Mouse (Mus musculus) hindbrain, embryonic 14.5 days (tissue): ENCODE results near the gene Iqsec3. TPM values are rescaled to one million over a fixed set of nuclear protein-coding genes. Genes with fewer than 3 reads are reported as not detected.
A peak's percentile ranks its signal among the peaks of the same experiment; 100 is the strongest.

Experiments
- ATAC-seq: fragments of 200-750 bp; cut with Nextera tagmentation; 2 replicates; pipeline ENCODE4 v1.8.0; 2017; ENCODE audit warnings: moderate number of reproducible peaks, mild to moderate bottlenecking, moderate TSS enrichment, moderate library complexity; ENCODE audit not compliant: low FRiP score
- DNase-seq: peaks from one replicate; pipeline ENCODE4 v3.0.0-alpha.2; 2015; ENCODE audit warnings: low spot score
- H3K27ac ChIP-seq: fragments of 300-500 bp; sonication (generic); 2 replicates; pipeline ENCODE4 v1.5.1; 2014; ENCODE audit warnings: mild to moderate bottlenecking, moderate library complexity
- H3K27me3 ChIP-seq: fragments of 300-500 bp; sonication (generic); 2 replicates; pipeline ENCODE4 v1.6.1; 2014; ENCODE audit warnings: mild to moderate bottlenecking, low read length, mixed read lengths; ENCODE audit not compliant: control insufficient read depth, insufficient read depth
- H3K36me3 ChIP-seq: fragments of 300-500 bp; sonication (generic); replicated peaks from 2 replicates; pipeline ENCODE4 v1.6.1; 2014; ENCODE audit not compliant: control insufficient read depth, insufficient read depth
- H3K4me1 ChIP-seq: fragments of 300-500 bp; sonication (generic); replicated peaks from 2 replicates; pipeline ENCODE4 v1.6.1; 2014; ENCODE audit warnings: antibody characterized with exemption, low read length, mixed read lengths; ENCODE audit not compliant: control insufficient read depth, insufficient read depth
- H3K4me2 ChIP-seq: fragments of 300-500 bp; sonication (generic); replicated peaks from 2 replicates; pipeline ENCODE4 v1.6.1; 2014; ENCODE audit warnings: mild to moderate bottlenecking, moderate library complexity
- H3K4me3 ChIP-seq: fragments of 300-500 bp; sonication (generic); replicated peaks from 2 replicates; pipeline ENCODE4 v1.5.1; 2014; ENCODE audit warnings: mild to moderate bottlenecking, low read length
- H3K9ac ChIP-seq: fragments of 300-500 bp; sonication (generic); 2 replicates; pipeline ENCODE4 v1.6.1; 2014
- H3K9me3 ChIP-seq: fragments of 300-500 bp; sonication (generic); 2 replicates; pipeline ENCODE4 v1.6.1; 2016; ENCODE audit warnings: low read length; ENCODE audit not compliant: control insufficient read depth
- WGBS: fragments of 180-500 bp; shearing (Covaris S2); extraction: QIAGEN DNeasy Blood & Tissue Kit; methylation state at CpG from one replicate; pipeline ENCODE4 v1.1.7; 2014; 5-methylcytosine and 5-hydroxymethylcytosine counted together
- polyA plus RNA-seq: library from polyadenylated mRNA; unstranded; fragments of >200 nt; fragmentation: Nextera tagmentation; extraction: Ambion mirVana; gene quantifications from 2 replicates; pipeline ENCODE4 v1.2.1, GENCODE M21; 2014

Iqsec3 gene
- polyA plus RNA-seq, 1 experiment from 2014 or later, result 19.7 TPM

DNA sequence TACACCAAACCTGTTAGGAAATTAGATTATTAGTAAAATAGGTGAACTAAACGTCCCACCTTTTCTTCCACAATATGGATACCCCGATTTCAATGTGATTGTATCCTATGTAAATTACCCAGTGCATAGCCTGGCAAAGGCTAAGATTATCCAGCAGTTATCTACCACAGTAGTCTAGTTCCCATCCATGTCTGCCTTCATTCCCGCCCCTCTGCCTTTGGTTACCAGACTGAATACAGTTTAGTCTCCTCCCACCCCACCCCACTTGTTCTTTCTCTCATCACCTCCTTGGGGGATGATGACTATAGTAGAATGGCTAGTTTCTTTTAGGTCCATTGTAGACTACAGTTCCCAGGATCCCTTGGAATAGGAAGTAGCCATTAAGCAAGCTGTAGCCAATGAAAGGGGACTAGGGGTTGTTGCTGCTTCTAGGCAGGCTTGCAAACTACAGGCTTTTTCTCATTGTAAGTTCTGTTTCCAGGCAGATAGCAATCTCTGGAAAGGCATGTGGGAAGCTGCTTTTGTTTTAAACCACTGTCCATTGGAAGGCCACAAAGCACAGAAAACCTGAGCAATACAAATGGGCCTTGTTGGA, 27.7 kb upstream of the Iqsec3 start:
- Histone ChIP-seq H3K9me3 (no peaks in the 10 kb centered on the region), H3K4me1 (peaks cover 4% of the 10 kb centered on the region; the same call in 1 of the 2 replicates), H3K4me3 (no peak overlapping the region), H3K4me2 (no peak overlapping the region), H3K9ac (no peak overlapping the region), H3K27ac (peak overlapping the region; percentile 57), H3K27me3 (no peaks in the 10 kb centered on the region), H3K36me3 (no peaks in the 10 kb centered on the region)
- 70% methylated on average over 3 of the region's 3 CpGs for WGBS
- ATAC-seq (peak; percentile 88), DNase-seq (peak; percentile 61)

GRCm38 (mm10) chr6:121499856-121500255, 26.4 kb upstream of the Iqsec3 start:
- H3K9ac ChIP-seq, result no peak overlapping the region
- H3K9me3 ChIP-seq, result no peaks in the 10 kb centered on the region
- no peaks in the 10 kb centered on the region for H3K36me3 ChIP-seq
- no peak overlapping the region for H3K4me3 ChIP-seq
- H3K27ac ChIP-seq, result no peak overlapping the region
- no peak for ATAC-seq
- 73% methylated on average over 3 of the region's 3 CpGs for WGBS
- no peak for DNase-seq
- H3K4me2 ChIP-seq, result no peak overlapping the region
- no peaks in the 10 kb centered on the region for H3K27me3 ChIP-seq
- peaks cover 4% of the 10 kb centered on the region; the same call in 1 of the 2 replicates for H3K4me1 ChIP-seq

DNA sequence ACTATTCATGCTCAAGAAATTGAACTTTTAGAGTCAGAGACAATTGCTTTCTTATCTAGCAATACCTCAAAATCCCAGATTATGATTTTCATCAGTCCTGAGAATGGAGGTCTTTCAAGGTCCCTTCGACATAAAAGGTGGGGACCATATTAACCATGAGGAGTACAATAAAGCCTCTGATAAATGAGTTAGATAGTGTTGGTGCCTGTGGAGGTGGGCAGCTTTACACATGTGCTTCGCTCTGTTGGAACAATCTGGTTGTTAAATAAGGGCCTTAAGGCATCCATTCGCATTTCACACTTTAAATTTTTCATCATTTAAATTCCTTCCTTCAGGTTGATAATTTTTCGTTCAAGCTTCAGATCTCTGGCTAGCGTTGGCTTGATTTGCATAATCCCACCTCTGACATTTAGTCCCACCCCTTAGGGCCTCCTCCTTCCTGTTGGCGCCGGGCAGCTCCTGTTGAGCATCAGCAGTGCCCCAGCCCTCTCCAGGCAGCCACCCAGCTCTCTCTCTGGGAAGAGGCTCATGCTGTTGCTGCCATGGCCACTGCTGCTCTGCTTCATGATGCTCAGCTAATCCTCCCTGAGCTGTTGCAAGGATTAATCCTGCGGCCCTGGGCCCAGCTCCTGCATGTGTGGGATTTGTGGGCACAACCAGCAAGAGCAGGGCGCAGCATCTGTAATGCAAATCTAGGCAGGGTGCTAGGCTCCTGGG, 25.5 kb upstream of the Iqsec3 start:
- 18% methylated on average over 9 of the region's 9 CpGs for WGBS
- DNase-seq (no peak), ATAC-seq (peak; percentile 66; the same call in 1 of the 2 replicates)
- Histone ChIP-seq H3K27ac (0 out of 2 replicates have a peak overlapping the region, but pooled peaks have one; percentile 34), H3K9me3 (no peaks in the 10 kb centered on the region), H3K36me3 (no peaks in the 10 kb centered on the region), H3K4me3 (no peak overlapping the region), H3K9ac (no peak overlapping the region), H3K4me2 (no peak overlapping the region), H3K27me3 (no peaks in the 10 kb centered on the region), H3K4me1 (peaks cover 4% of the 10 kb centered on the region)

DNA sequence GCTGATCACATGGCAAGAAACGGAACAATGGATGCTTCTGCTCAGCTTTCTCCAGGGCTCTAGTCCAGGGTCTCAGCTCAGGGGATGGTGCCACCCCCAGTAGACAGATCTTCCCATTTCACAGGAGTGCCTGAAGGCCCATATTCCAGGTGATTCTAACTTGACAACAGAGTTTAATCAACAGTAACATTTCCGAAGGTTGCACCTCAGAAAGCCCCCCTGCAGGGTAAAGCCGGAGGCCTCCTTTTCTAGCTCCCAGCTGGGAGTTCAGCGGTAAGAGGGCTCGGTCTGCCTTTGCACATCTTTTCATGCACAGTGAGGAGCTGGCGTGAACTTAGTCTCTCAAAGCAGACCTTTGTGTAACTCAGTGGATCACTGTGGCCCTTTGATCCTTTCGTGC, 22.1 kb upstream of the Iqsec3 start:
- no peak overlapping the region for H3K27ac ChIP-seq
- H3K4me2 ChIP-seq, result no peak overlapping the region
- ATAC-seq (no peak), DNase-seq (no peak)
- 23% methylated on average over 7 of the region's 7 CpGs for WGBS
- no peak overlapping the region for H3K4me3 ChIP-seq
- peaks cover 4% of the 10 kb centered on the region for H3K4me1 ChIP-seq
- no peaks in the 10 kb centered on the region for H3K36me3 ChIP-seq
- H3K27me3 ChIP-seq, result no peaks in the 10 kb centered on the region
- no peaks in the 10 kb centered on the region for H3K9me3 ChIP-seq
- H3K9ac ChIP-seq, result no peak overlapping the region

DNA sequence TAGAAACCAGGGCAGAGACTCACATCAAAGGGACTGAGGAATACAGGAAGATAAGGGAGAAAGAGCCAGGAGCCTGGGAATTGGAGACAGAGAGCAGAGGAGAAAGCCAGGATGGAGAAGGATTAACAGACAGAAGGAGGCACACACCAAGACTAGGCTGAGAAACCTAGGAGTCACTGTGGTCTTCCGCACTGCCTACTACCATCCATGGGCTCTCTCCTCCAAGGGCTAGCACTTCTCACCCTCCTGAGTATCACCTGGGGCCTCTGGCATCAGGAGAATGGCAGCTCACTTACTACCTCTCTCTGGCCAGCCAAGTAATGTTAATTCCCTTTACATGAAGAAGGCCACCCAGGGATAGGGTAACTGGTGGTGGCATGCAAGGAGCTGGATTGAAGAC, 21.5 kb upstream of the Iqsec3 start:
- H3K9ac ChIP-seq, result no peak overlapping the region
- no peaks in the 10 kb centered on the region for H3K36me3 ChIP-seq
- H3K4me1 ChIP-seq, result peaks cover 4% of the 10 kb centered on the region
- H3K27ac ChIP-seq, result no peak overlapping the region
- no peak overlapping the region for H3K4me2 ChIP-seq
- no peak for DNase-seq
- 94% methylated on average over 1 of the region's 1 CpGs for WGBS
- no peak for ATAC-seq
- no peak overlapping the region for H3K4me3 ChIP-seq
- no peaks in the 10 kb centered on the region for H3K27me3 ChIP-seq
- H3K9me3 ChIP-seq, result no peaks in the 10 kb centered on the region

DNA sequence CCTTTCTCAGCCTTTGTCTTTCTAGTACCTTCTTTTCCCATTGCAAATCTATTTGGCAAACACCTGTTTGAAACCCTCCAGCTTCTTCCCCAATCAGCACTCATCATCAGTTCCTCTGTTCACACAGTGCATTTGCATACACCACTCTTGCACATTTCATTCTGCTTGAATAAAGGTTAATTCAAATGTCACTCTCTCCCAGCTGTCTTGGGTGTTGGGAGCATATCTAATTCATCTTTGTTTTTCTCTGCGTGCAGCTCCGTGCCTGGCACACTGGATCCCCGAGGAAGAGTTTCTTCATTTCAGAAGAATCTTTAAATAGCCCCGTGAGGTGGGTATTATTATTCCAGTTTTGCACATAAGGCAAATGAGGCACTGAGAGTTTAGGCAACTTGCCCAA, 20.8 kb upstream of the Iqsec3 start:
- Histone ChIP-seq H3K36me3 (no peaks in the 10 kb centered on the region), H3K4me1 (peaks cover 2% of the 10 kb centered on the region), H3K4me2 (no peak overlapping the region), H3K9ac (no peak overlapping the region), H3K27ac (no peak overlapping the region), H3K9me3 (no peaks in the 10 kb centered on the region), H3K27me3 (no peaks in the 10 kb centered on the region), H3K4me3 (no peak overlapping the region)
- 16% methylated on average over 4 of the region's 4 CpGs for WGBS
- ATAC-seq (no peak), DNase-seq (no peak)

- 78% methylated on average over 5 of the region's 5 CpGs for WGBS
- Histone ChIP-seq H3K27me3 (no peaks in the 10 kb centered on the region), H3K9me3 (no peaks in the 10 kb centered on the region), H3K9ac (no peak overlapping the region), H3K4me1 (no peaks in the 10 kb centered on the region; the same call in 1 of the 2 replicates), H3K27ac (no peak overlapping the region), H3K36me3 (no peaks in the 10 kb centered on the region), H3K4me3 (no peak overlapping the region), H3K4me2 (no peak overlapping the region)
- no peak for DNase-seq
- ATAC-seq, result no peak
Observed at GRCm38 (mm10) chr6:121491339-121491738, 17.9 kb upstream of the Iqsec3 start.

DNA sequence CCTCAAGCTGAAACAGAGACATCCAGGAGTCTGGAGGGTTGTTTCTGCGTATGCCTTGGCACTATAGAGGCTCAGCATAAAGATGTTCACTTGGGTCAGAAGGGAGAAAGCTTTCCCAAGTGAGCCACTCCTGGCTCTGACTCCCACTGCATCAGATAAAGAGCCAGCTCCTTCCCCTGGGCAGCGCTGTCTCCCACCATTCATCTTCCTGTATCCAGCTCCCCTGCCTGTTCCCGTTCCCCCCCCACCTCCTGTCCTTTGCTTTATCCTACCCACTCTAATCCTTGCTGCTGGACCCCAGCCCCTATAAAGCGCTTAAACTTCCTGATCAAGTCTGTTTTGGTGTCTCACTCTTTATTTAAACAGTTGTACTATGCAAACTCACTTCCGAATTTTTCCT, 1.2 kb downstream of the Iqsec3 start:
- Histone ChIP-seq H3K4me3 (peak overlapping the region; percentile 71), H3K27ac (0 out of 2 replicates have a peak overlapping the region, but pooled peaks have one; percentile 94), H3K4me2 (peak overlapping the region; percentile 65), H3K9ac (peak overlapping the region; percentile 89), H3K36me3 (no peaks in the 10 kb centered on the region), H3K27me3 (peaks cover 4% of the 10 kb centered on the region; the same call in 1 of the 2 replicates), H3K4me1 (peaks cover 45% of the 10 kb centered on the region), H3K9me3 (no peaks in the 10 kb centered on the region)
- WGBS, result 31% methylated on average over 5 of the region's 5 CpGs
- no peak for DNase-seq
- no peak for ATAC-seq

DNA sequence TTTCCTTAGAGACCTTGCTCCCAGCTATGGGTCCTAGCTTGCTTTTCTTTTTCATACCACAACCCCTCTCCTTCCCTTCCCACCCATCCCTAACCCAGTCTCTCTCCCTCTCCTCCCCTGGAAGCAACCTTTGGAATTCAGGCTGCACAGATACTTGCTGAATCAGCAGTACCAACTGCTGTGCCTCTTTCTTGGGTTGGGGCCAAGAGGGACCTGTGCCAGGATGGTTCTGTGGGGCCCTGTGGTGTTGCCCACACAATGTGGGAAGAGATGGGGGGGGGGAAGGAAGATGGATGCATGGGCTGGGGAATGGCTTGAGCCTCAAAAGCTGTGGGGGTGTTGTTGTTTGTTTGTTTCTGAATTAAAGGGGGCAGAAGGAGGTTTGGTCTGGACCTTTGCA, 5.2 kb downstream of the Iqsec3 start:
- H3K27me3 ChIP-seq, result no peaks in the 10 kb centered on the region
- H3K4me3 ChIP-seq, result no peak overlapping the region
- peaks cover 40% of the 10 kb centered on the region for H3K4me1 ChIP-seq
- 0 out of 2 replicates have a peak, but pooled peaks cover 5% of the 10 kb centered on the region for H3K36me3 ChIP-seq
- ATAC-seq (no peak), DNase-seq (no peak)
- no peaks in the 10 kb centered on the region for H3K9me3 ChIP-seq
- peak overlapping the region; percentile 65; the same call in 1 of the 2 replicates for H3K4me2 ChIP-seq
- H3K9ac ChIP-seq, result no peak overlapping the region
- no peak overlapping the region for H3K27ac ChIP-seq
